Mouse (Mus musculus) lung, embryonic 14.5 days (tissue): ENCODE measurements around the gene Khk. TPM values are rescaled to one million over a fixed set of nuclear protein-coding genes. Genes with fewer than 3 reads are reported as not detected.

Source experiments
- ATAC-seq: fragments of 200-750 bp; cut with Nextera tagmentation; 2 replicates; pipeline ENCODE4 v1.8.0; 2017; ENCODE audit warnings: mild to moderate bottlenecking, moderate TSS enrichment, moderate library complexity; ENCODE audit not compliant: insufficient read depth
- DNase-seq: peaks from one replicate; pipeline ENCODE4 v3.0.0-alpha.2; 2015
- H3K27ac ChIP-seq: fragments of 300-500 bp; sonication (generic); 2 replicates; pipeline ENCODE4 v1.5.1; 2014; ENCODE audit warnings: low read depth, mild to moderate bottlenecking, moderate library complexity
- H3K27me3 ChIP-seq: fragments of 300-500 bp; sonication (generic); 2 replicates; pipeline ENCODE4 v1.6.1; 2014; ENCODE audit warnings: low read length, control low read depth; ENCODE audit not compliant: insufficient read depth
- H3K36me3 ChIP-seq: fragments of 300-500 bp; sonication (generic); 2 replicates; pipeline ENCODE4 v1.6.1; 2014; ENCODE audit warnings: control low read depth; ENCODE audit not compliant: insufficient read depth
- H3K4me1 ChIP-seq: fragments of 300-500 bp; sonication (generic); 2 replicates; pipeline ENCODE4 v1.6.1; 2014; ENCODE audit warnings: antibody characterized with exemption, control low read depth; ENCODE audit not compliant: insufficient read depth
- H3K4me2 ChIP-seq: fragments of 300-500 bp; sonication (generic); 2 replicates; pipeline ENCODE4 v1.6.1; 2014; ENCODE audit warnings: mild to moderate bottlenecking
- H3K4me3 ChIP-seq: fragments of 300-500 bp; sonication (generic); 2 replicates; pipeline ENCODE4 v1.5.1; 2014; ENCODE audit warnings: low read depth, low read length
- H3K9ac ChIP-seq: fragments of 300-500 bp; sonication (generic); 2 replicates; pipeline ENCODE4 v1.6.1; 2014
- H3K9me3 ChIP-seq: fragments of 300-500 bp; sonication (generic); 2 replicates; pipeline ENCODE4 v1.6.1; 2016; ENCODE audit warnings: low read depth, low read length, control low read depth
- CTCF ChIP-seq: IDR thresholded peaks from 2 replicates; pipeline ENCODE4 v1.5.1; 2016; ENCODE audit warnings: antibody characterized with exemption, low read depth
- WGBS: fragments of 180-500 bp; shearing (Covaris S2); extraction: QIAGEN DNeasy Blood & Tissue Kit; methylation state at CpG from one replicate; pipeline ENCODE4 v1.1.7; 2014; 5-methylcytosine and 5-hydroxymethylcytosine counted together
- polyA plus RNA-seq: library from polyadenylated mRNA; unstranded; fragments of >200 nt; fragmentation: Nextera tagmentation; extraction: Ambion mirVana; gene quantifications from 2 replicates; pipeline ENCODE4 v1.2.1, GENCODE M21; 2014

Gene Khk
- polyA plus RNA-seq, 1 experiment from 2014 or later: 15.0 TPM

DNA sequence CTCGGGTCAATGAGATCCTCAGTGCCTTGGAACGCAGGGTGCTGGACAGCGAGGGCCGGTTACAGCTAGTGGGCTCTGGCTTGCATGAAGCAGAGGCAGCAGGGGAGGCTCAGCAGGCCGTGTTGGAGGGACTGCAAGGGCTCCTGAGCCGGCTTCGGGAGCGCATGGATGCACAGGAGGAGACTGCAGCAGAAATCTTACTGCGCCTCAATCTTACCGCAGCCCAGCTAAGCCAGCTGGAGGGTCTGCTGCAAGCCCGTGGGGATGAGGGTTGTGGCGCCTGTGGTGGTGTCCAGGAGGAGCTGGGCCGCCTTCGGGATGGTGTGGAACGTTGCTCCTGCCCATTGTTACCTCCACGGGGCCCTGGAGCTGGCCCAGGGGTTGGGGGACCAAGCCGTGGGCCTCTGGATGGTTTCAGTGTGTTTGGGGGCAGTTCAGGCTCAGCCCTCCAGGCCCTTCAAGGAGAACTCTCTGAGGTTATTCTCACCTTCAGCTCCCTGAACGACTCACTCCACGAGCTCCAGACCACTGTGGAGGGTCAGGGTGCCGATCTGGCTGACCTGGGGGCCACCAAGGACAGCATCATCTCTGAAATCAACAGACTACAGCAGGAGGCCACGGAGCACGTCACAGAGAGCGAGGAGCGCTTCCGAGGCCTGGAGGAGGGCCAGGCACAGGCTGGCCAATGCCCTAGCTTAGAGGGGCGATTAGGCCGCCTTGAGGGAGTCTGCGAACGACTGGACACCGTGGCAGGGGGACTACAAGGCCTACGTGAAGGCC, 3.1 kb upstream of the Khk start:
- no peak for TF ChIP-seq CTCF
- H3K9ac ChIP-seq: no peak overlapping the region

DNA sequence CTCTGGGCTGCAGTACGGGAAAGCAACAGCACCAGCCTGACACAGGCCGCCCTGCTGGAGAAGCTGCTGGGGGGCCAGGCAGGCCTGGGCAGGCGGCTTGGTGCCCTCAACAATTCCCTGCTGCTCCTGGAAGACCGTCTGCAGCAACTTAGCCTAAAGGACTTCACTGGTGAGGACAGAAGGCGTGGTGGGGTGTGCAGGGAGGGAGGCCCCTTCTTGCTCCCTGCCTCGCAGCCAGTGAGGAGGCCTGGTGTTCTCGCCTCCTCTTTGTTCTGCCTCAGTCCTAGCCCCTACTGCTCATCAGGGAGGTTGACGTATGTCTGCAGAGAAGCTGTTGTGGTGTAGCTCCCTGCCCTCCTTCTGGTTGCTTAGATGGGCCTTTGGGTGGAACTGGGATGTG, 2.5 kb upstream of the Khk start:
- DNase-seq (no peak), ATAC-seq (no peak)
- H3K27ac ChIP-seq: no peak overlapping the region
- TF ChIP-seq CTCF: no peak
- H3K4me3 ChIP-seq: no peak overlapping the region
- H3K4me1 ChIP-seq: 0 out of 2 replicates have a peak, but pooled peaks cover 6% of the 10 kb centered on the region
- no peak overlapping the region for H3K9ac ChIP-seq
- WGBS: 82% methylated on average over 8 of the region's 8 CpGs
- H3K9me3 ChIP-seq: no peaks in the 10 kb centered on the region
- H3K27me3 ChIP-seq: no peaks in the 10 kb centered on the region
- no peak overlapping the region for H3K4me2 ChIP-seq
- peaks cover 45% of the 10 kb centered on the region for H3K36me3 ChIP-seq

More for the DNA sequence above, 3.1 kb upstream of the Khk start:
- ATAC-seq (no peak), DNase-seq (no peak)
- peaks cover 9% of the 10 kb centered on the region; the same call in 1 of the 2 replicates for H3K4me1 ChIP-seq
- H3K4me3 ChIP-seq: no peak overlapping the region
- no peaks in the 10 kb centered on the region for H3K9me3 ChIP-seq
- H3K4me2 ChIP-seq: no peak overlapping the region
- H3K36me3 ChIP-seq: peaks cover 45% of the 10 kb centered on the region
- no peaks in the 10 kb centered on the region for H3K27me3 ChIP-seq
- no peak overlapping the region for H3K27ac ChIP-seq
- WGBS: 89% methylated on average over 31 of the region's 31 CpGs

DNA sequence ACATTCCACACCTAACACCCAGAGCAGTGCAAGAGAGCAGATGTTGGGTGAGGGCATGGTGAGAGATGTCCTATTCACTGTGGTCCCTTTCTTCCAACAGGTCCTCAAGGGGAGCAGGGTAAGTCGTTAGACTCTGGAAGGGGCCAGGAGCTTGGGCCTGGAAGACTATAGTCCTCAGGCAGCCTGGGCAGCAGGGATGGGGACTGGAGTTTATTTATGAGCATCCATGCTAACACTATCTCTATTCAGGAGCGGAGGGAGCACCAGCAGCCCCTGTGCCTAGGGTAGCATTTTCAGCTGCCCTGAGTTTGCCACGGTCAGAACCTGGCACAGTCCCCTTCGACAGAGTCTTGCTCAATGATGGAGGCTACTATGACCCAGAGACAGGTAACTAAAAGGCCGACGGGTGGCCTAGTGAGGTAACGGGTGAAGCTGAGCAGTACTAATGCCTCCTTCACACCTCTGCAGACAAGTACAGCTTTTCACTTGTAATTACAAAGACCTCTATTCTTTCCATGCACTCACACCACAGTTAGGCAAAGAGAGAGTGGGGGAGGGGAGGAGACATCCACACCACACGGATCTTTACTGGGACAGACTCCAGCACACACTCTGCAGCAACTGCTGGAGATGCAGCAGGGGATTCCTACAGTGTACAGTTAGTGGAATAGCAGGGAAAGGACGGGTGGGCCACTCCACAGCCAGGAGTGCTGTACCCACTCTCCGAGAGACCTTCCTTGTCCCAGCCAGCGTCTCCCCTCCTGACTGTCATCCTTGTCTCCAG, 1.2 kb upstream of the Khk start:
- no peak overlapping the region for H3K9ac ChIP-seq
- no peak overlapping the region for H3K27ac ChIP-seq
- ATAC-seq (no peak), DNase-seq (peak; percentile 50)
- 0 out of 2 replicates have a peak overlapping the region, but pooled peaks have one; percentile 47 for H3K4me3 ChIP-seq
- WGBS: 61% methylated on average over 11 of the region's 11 CpGs
- H3K9me3 ChIP-seq: no peaks in the 10 kb centered on the region
- H3K27me3 ChIP-seq: no peaks in the 10 kb centered on the region
- 0 out of 2 replicates have a peak, but pooled peaks cover 6% of the 10 kb centered on the region for H3K4me1 ChIP-seq
- peaks cover 45% of the 10 kb centered on the region for H3K36me3 ChIP-seq
- TF ChIP-seq CTCF: no peak
- H3K4me2 ChIP-seq: peak overlapping the region; percentile 74

DNA sequence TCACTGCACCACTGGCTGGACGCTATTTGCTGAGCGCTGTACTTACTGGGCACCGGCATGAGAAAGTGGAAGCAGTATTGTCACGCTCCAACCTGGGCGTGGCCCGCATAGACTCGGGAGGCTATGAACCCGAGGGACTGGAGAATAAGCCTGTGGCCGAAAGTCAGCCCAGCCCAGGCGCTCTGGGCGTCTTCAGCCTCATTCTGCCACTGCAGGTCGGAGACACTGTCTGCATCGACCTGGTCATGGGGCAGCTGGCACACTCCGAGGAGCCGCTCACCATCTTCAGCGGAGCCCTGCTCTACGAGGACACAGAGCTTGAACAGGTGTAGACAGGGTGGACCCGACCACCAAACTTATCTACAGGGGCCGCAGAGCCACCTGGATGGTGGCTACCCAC, 610 bp upstream of the Khk start:
- ATAC-seq (no peak; the same call in 1 of the 2 replicates), DNase-seq (no peak)
- Histone ChIP-seq H3K9ac (no peak overlapping the region), H3K27me3 (no peaks in the 10 kb centered on the region), H3K4me1 (0 out of 2 replicates have a peak, but pooled peaks cover 6% of the 10 kb centered on the region), H3K4me2 (peak overlapping the region; percentile 74), H3K27ac (no peak overlapping the region), H3K4me3 (0 out of 2 replicates have a peak overlapping the region, but pooled peaks have one; percentile 47), H3K9me3 (no peaks in the 10 kb centered on the region), H3K36me3 (peaks cover 45% of the 10 kb centered on the region)
- TF ChIP-seq CTCF: no peak
- 58% methylated on average over 19 of the region's 19 CpGs for WGBS

DNA sequence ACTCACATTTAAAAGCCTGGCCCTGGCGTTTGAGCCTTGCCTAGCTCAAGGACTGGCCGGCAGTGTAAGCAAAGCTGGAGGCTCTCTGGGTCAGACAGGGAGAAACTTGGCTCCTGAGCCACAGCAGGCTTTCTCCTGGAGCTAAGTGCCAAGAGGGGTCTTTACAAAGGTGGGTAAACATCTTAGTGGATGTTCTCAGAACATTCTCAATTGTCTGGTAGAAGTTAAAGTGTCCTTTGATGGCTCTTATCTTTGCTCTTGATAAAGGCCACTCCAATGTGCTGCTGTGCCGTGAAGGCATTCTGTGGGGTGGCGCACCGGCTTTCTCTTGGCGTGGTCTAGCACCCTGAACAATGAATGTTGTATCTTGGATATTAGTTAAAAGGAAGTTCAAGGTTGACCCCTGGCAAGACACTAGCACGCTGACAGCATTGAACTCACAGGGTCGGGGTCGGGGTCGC, 1.4 kb downstream of the Khk start:
- DNase-seq: no peak
- no peak for ATAC-seq
- 40% methylated on average over 10 of the region's 10 CpGs for WGBS
- Histone ChIP-seq H3K9me3 (no peaks in the 10 kb centered on the region), H3K27ac (no peak overlapping the region), H3K4me1 (0 out of 2 replicates have a peak, but pooled peaks cover 6% of the 10 kb centered on the region), H3K27me3 (no peaks in the 10 kb centered on the region), H3K36me3 (peaks cover 33% of the 10 kb centered on the region), H3K4me2 (peak overlapping the region; percentile 74), H3K4me3 (no peak overlapping the region), H3K9ac (peak overlapping the region; percentile 53; the same call in 1 of the 2 replicates)
- TF ChIP-seq CTCF: no peak

DNA sequence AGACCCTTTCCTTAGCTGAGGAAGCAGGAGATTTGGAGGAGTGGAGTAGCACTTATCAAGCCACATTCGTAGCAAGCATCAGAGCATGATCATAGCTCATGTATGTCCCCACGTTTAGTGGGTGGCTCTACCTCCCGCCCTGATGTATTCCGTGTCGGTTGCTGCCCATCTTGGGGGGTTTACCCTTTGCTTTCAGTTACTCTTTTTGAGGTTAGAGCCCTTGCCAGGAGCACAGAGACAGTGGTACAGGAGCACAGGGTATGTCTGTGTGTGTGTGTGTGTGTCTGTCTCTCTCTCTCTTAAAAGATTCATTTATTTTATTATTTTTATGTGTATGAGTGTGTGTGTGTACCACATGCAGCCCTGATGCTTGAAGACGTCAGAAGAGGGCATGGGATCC, 1.9 kb downstream of the Khk start:
- Histone ChIP-seq H3K27me3 (no peaks in the 10 kb centered on the region), H3K9me3 (no peaks in the 10 kb centered on the region), H3K27ac (no peak overlapping the region), H3K4me1 (0 out of 2 replicates have a peak, but pooled peaks cover 6% of the 10 kb centered on the region), H3K4me2 (no peak overlapping the region), H3K36me3 (peaks cover 27% of the 10 kb centered on the region), H3K4me3 (no peak overlapping the region), H3K9ac (no peak overlapping the region)
- TF ChIP-seq CTCF: no peak
- 61% methylated on average over 6 of the region's 6 CpGs for WGBS
- ATAC-seq (no peak), DNase-seq (no peak)

DNA sequence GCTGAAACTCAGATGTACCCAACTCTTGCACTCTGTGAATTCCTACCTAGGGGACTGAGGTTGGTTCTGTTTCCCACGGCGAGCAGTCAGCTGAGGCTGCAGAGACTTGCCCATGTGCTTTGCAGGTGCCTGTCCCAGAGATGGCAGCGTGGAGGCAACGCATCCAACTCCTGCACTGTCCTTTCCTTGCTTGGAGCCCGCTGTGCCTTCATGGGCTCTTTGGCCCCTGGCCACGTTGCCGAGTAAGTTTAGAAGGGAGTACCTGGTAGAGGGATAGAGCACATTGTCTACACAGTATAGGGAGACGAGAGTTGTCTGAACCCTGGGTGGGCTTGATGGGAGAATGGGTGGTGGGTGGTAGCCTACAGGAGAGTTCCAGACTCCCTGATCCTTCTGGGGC, 3.4 kb downstream of the Khk start:
- DNase-seq (no peak), ATAC-seq (no peak)
- H3K9ac ChIP-seq: no peak overlapping the region
- no peak for TF ChIP-seq CTCF
- 76% methylated on average over 8 of the region's 8 CpGs for WGBS
- H3K4me1 ChIP-seq: 0 out of 2 replicates have a peak, but pooled peaks cover 6% of the 10 kb centered on the region
- H3K36me3 ChIP-seq: peaks cover 14% of the 10 kb centered on the region
- no peak overlapping the region for H3K4me2 ChIP-seq
- no peaks in the 10 kb centered on the region for H3K9me3 ChIP-seq
- no peak overlapping the region for H3K27ac ChIP-seq
- H3K27me3 ChIP-seq: no peaks in the 10 kb centered on the region
- H3K4me3 ChIP-seq: no peak overlapping the region
